Mouse (Mus musculus): ENCODE results near the gene Lrrc36.

DNA sequence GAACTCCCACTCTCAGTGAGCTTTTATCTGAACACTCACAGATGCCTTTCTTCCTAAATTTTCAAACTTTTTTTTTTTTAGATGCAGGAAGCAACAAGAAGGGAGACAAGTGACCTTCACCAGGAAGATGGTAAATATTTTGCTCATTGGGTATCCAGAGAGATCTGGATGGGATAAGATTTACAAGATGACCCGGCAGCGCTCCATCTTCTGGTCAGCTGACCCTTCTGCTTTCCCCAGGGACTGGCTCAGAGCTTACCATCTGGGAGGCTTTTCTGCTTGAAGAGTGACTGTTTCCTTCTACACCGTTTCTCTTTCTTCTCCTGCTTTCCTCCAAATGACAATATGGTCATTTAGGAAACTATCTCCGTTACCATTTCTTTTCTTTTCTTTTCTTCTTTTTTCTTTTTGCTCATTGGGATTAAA, 32.8 kb downstream of the Lrrc36 start:
- TF ChIP-seq ZNF384 (IDR thresholded peaks at IDR 0.05; ENCODE audit: low read depth, low read length) (no peak), MAFK (IDR thresholded peaks at IDR 0.05; ENCODE audit: insufficient read depth, low read depth, low read length) (no peak)

Data from ES-E14 (cell line).